Mouse (Mus musculus) kidney, postnatal 4 days (tissue): Measurements from ENCODE around the gene Gm29609.

Experiments used
- DNase-seq, 2 experiments: peaks; one replicate each; pipeline ENCODE4 v3.0.0; 2021; ENCODE audit warnings: mixed read lengths in 2 of 2

Gm29609 gene

GRCm38 (mm10) chr5:31138241-31138967, 41.3 kb downstream of the Gm29609 start, which contains the start of gene Ucn:
Ucn (minus strand) TSS chr5:31138829.
- peak; percentile 34 to 41 for DNase-seq

DNA sequence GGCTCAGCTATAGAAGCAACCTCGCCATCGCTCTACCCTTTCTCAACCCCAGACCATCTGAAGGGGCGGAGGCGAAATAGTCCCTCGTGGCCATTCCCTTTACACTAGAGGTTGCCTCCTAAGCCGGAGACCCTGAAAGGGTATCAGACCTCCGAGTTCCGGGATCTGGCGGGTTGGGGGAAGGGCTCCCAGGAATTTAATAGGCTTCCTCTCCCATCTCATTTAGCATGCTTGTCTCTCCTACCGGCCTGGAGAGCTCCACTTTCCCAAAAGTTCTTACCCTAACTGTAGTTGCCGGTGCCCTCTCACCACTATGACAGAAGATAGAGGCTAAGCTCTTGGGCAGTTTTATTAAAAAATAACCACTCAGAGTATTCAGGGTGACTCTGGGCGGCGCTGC, 42.1 kb downstream of the Gm29609 start:
- DNase-seq = no peak

- DNase-seq = peak in 1 of 2 experiments; percentile 4
Measured at GRCm38 (mm10) chr5:31136730-31137424, 42.8 kb downstream of the Gm29609 start.

DNA sequence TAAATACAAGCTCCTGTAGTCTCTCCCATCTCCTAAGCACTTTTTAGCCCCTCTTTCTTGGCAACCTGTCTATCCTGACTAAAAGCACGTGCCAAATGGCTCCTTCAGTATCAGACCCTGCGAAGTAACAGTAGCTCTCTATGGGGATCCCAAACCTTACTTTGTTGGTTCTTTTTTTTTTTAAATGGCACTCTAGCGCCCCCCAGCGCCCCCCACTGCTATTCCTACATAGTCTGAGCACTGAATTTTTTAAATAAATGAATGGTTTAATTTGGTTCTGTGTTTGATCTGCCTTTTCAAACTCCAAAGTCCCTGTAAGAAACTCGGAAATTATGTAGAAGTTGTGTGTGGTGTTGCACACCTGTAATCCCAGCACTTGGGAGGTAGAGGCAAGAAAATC, 53.7 kb downstream of the Gm29609 start:
- DNase-seq = no peak

DNA sequence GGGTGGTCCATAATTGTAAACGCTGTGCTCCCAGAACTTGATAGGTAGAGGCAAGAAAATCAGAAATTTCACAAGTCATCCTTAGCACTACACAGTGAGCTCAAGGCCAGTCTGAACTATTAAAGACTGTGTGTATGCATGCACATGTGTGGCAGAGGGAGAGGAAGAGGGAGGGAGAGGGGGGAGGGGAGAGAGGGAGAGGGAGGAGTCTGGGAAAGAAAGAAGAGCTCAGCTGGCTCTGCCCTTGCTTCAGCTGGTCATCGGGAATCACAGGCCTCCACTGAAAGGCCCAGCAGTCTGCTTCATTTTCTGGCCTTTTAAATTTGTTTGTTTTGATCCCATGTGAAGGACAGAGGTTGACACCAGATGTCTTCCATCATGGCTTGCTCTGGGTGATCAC, 56.2 kb downstream of the Gm29609 start:
- DNase-seq = no peak

DNA sequence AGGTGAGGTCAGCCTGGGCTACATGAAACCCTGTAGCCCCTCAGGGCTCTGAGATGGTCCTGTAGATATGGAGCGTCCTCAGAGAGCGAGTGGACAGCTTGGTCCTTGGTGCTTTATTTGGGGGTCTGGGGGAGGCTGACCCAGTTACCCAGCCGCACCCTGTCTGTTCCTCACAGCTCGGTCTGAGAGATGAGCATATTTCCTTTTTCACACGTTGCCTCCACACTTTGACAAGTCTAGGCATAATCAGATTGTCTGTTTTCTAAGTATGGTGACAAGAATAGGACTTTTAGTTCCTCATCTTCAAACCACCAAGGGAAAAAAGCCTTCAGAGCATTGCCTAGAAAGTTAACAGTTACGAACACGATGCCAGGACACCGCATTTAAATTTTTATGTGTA, 58.6 kb downstream of the Gm29609 start:
- DNase-seq = no peak

DNA sequence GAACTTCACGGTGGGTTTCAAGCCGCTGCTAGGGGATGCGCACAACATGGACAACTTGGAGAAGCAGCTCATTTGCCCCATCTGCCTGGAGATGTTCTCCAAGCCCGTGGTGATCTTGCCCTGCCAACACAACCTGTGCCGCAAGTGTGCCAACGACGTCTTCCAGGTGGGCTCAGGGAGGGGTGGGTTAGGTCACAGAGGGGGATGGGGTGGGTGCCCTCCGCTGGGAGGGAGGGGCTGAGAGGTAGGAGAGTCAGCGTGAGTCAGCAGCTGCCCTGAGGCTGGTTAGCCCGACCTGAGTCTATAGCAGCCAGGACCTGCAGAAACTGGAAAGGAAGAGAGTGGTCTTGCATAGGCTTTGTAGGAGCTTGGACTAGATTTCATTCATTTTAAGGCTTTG, 62.8 kb downstream of the Gm29609 start:
- no peak for DNase-seq

- DNase-seq = no peak
Measured at GRCm38 (mm10) chr5:31116354-31116753, 63.4 kb downstream of the Gm29609 start, which contains the start of gene Trim54. Trim54 (plus strand) TSS chr5:31116712.

DNA sequence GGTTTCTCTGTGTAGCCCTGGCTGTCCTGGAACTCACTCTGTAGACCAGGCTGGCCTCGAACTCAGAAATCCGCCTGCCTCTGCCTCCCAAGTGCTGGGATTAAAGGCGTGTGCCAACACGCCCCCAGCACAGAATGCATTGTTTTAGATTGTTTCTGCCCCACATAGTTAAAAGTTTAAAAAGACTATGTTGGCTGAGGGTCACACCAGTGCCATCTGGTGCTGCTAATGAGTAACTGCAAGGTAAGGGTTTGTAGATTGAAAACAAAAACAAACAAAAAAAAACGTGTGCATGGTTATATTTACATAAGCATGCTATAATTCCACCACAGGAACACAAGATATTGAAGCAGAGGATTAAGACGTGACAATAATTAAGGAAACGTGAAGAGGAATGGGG, 68.9 kb downstream of the Gm29609 start:
- DNase-seq = peak in 1 of 2 experiments; percentile 35

DNA sequence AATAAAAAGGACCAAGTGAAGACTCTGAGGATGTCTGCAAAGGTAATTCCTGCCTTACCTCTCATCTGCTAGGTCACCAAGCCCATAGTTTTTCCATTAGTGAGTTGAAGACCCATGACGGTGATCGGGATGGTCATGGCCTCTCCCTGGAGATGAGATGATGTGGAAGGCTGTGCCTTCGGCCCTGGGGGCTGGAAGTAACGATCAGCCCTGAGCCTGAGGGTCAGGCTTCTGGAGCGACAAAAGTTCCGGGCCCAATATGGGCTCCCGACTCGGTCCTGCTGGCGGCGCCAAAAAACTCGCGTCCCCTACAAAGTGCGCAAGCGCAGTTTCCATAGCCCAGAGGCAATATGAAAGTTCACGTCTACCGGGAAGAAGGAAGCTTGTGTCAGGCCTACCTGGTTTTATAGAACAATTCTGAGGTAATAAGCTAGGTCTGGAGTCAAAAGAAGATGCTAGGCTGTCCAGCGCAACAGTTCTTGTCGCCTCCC, 71.7 kb downstream of the Gm29609 start, which contains the start of gene Slc30a3:
Slc30a3 (minus strand) TSS at position 238 of the 491 bp plus-strand sequence.
- no peak for DNase-seq

DNA sequence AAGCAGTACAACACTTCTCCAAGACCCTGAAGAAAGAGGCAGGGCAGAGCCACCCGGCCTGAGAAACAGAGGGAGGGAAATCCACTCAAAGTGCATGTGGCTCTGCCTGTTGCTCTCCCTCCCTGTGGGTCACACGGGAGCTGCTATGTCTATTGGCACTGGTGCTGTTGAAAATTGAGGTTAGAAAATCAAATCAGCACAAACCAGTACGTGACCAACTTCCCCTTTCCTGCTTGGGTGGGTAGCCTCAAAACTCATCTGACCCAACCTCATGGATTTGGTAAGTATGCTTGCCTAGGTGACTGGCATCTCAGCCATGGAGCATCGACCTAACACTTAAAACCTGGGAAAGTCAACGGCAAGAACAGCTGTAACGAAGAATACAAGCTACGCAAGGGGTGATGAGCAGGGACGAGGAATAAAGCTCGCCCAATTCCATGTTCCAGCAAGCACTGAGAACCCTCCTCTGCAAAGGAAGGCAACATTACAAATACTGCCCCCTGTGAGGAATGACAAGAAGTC, 73.8 kb downstream of the Gm29609 start, which contains the start of gene Dnajc5g:
Dnajc5g (plus strand) TSS at position 472 of the 522 bp plus-strand sequence.
- no peak for DNase-seq

- no peak for DNase-seq
Measured at GRCm38 (mm10) chr5:31095711-31096480, 83.8 kb downstream of the Gm29609 start.

DNA sequence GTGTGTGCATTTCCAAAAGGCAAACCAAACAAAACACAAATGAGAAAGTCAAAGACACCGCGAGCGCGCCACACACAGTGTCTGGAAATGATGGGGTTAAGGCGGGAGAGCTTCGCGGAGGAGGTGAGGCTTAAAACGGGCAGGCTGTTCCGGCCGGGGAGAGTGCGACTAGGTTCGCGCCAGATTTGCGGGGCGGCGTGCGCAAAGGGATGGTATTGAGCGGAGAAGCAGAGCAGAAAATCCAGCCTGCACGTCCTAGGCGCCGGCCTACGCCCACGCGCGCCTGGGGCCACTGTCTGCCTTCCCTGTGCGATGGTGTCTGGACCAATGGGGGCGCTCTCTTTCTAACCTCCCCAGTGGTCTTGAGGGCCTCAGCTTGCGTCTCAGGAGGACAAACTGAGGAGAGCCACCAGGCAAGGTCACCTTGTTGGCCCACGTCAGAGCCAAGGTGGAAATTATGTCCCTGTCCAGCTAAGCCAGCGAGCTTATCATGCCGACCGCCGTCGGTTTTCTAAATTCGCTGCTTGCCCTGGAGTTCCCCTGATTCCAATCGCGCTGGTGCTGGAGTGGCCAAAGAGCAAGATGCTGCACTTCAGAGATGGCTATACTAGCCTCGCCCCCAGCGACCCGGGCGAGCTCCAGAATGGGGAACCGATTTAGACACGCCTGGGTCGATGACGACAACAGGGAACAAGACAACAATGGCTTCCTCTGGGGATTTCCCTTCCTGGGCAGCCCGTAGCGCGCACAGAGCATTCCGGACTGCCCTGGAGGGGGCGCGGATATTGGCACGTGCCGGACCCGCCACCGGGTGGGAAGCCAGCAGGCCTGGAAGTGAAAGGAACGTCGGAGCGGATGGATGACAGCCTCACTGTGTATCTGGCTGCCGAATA, 84.7 kb downstream of the Gm29609 start:
- peak; percentile 59 to 76 for DNase-seq
